Mouse (Mus musculus) liver, postnatal 0 days (tissue): ENCODE measurements at regions not wholly inside any gene's neighbourhood (a gene's known extent, or its start where the extent isn't known, plus 50 kb on each side); places are given as distances from the start of the nearest gene placed in this dataset.
A peak's percentile ranks its signal among the peaks of the same experiment; 100 is the strongest.

Source experiments
- ATAC-seq: fragments of 200-750 bp; cut with Nextera tagmentation; 2 replicates; pipeline ENCODE4 v1.8.0; 2017; ENCODE audit warnings: mild to moderate bottlenecking, moderate library complexity
- DNase-seq: peaks from one replicate; pipeline ENCODE4 v3.0.0-alpha.2; 2016
- H3K27ac ChIP-seq: fragments of 300-500 bp; sonication (generic); 2 replicates; pipeline ENCODE4 v1.5.1; 2014; ENCODE audit warnings: antibody characterized with exemption, moderate library complexity, mild to moderate bottlenecking, low read depth
- H3K27me3 ChIP-seq: fragments of 300-500 bp; sonication (generic); 2 replicates; pipeline ENCODE4 v1.6.1; 2014; ENCODE audit warnings: low read length, control low read depth, mixed read lengths; ENCODE audit not compliant: insufficient read depth
- H3K36me3 ChIP-seq: fragments of 300-500 bp; sonication (generic); replicated peaks from 2 replicates; pipeline ENCODE4 v1.6.1; 2014; ENCODE audit warnings: mild to moderate bottlenecking, control low read depth, low read length, moderate library complexity, mixed read lengths; ENCODE audit not compliant: insufficient read depth
- H3K4me1 ChIP-seq: fragments of 300-500 bp; sonication (generic); 2 replicates; pipeline ENCODE4 v1.6.1; 2014; ENCODE audit warnings: antibody characterized with exemption, mild to moderate bottlenecking, control low read depth; ENCODE audit not compliant: insufficient read depth
- H3K4me2 ChIP-seq: fragments of 300-500 bp; sonication (generic); 2 replicates; pipeline ENCODE4 v1.6.1; 2014; ENCODE audit warnings: low read depth, mild to moderate bottlenecking, low read length, moderate library complexity, mixed read lengths
- H3K4me3 ChIP-seq: fragments of 300-500 bp; sonication (generic); 2 replicates; pipeline ENCODE4 v1.5.1; 2014; ENCODE audit warnings: low read depth, low read length
- H3K9ac ChIP-seq: fragments of 300-500 bp; sonication (generic); replicated peaks from 2 replicates; pipeline ENCODE4 v1.6.1; 2014; ENCODE audit warnings: mild to moderate bottlenecking, moderate library complexity
- H3K9me3 ChIP-seq: fragments of 300-500 bp; sonication (generic); 2 replicates; pipeline ENCODE4 v1.6.1; 2016; ENCODE audit warnings: mild to moderate bottlenecking, control low read depth, low read length, mixed read lengths
- CTCF ChIP-seq: sonication (generic); IDR thresholded peaks from 2 replicates; pipeline ENCODE4 v1.5.1; 2016; ENCODE audit warnings: antibody characterized with exemption, low read depth
- EP300 ChIP-seq: IDR thresholded peaks from 2 replicates; pipeline ENCODE4 v1.6.1; 2016; ENCODE audit warnings: antibody characterized with exemption, low read depth, mild to moderate bottlenecking
- WGBS: fragments of 180-500 bp; shearing (Covaris S2); extraction: QIAGEN DNeasy Blood & Tissue Kit; methylation state at CpG from one replicate; pipeline ENCODE4 v1.1.7; 2014; ENCODE audit not compliant: insufficient replicate concordance; 5-methylcytosine and 5-hydroxymethylcytosine counted together

GRCm38 (mm10) chr13:83737826-83738527 lies 234.1 kb downstream of the Mef2c start:
- Histone ChIP-seq H3K9ac (no peak overlapping the region), H3K4me1 (peaks cover 11% of the 10 kb centered on the region; the same call in 1 of the 2 replicates), H3K4me2 (peak overlapping the region; percentile 53; the same call in 1 of the 2 replicates), H3K9me3 (no peaks in the 10 kb centered on the region), H3K27ac (no peak overlapping the region), H3K36me3 (no peaks in the 10 kb centered on the region), H3K27me3 (peaks cover 75% of the 10 kb centered on the region), H3K4me3 (0 out of 2 replicates have a peak overlapping the region, but pooled peaks have one; percentile 37)
- no peak for ATAC-seq
- under 1% methylated on average over 27 of the region's 27 CpGs for WGBS
- no peak for DNase-seq
- TF ChIP-seq CTCF = no peak
- no peak for TF ChIP-seq EP300

- peak overlapping the region; percentile 53 for H3K4me2 ChIP-seq
- H3K9ac ChIP-seq = no peak overlapping the region
- H3K36me3 ChIP-seq = no peaks in the 10 kb centered on the region
- ATAC-seq (no peak), DNase-seq (no peak)
- H3K4me3 ChIP-seq = peak overlapping the region; percentile 37
- TF ChIP-seq EP300 = no peak
- no peak for TF ChIP-seq CTCF
- peaks cover 11% of the 10 kb centered on the region; the same call in 1 of the 2 replicates for H3K4me1 ChIP-seq
- peaks cover 72% of the 10 kb centered on the region for H3K27me3 ChIP-seq
- no peaks in the 10 kb centered on the region for H3K9me3 ChIP-seq
- H3K27ac ChIP-seq = no peak overlapping the region
- WGBS = 5% methylated on average over 12 of the region's 12 CpGs
Measured at GRCm38 (mm10) chr13:83738528-83738981, 234.7 kb downstream of the Mef2c start.

GRCm38 (mm10) chr13:83739131-83739530 lies 235.3 kb downstream of the Mef2c start:
- no peak overlapping the region for H3K9ac ChIP-seq
- peaks cover 69% of the 10 kb centered on the region for H3K27me3 ChIP-seq
- H3K4me3 ChIP-seq = peak overlapping the region; percentile 37; the same call in 1 of the 2 replicates
- TF ChIP-seq EP300 (no peak), CTCF (no peak)
- no peak for ATAC-seq
- peak overlapping the region; percentile 53 for H3K4me2 ChIP-seq
- WGBS = 15% methylated on average over 3 of the region's 3 CpGs
- no peaks in the 10 kb centered on the region for H3K36me3 ChIP-seq
- H3K27ac ChIP-seq = no peak overlapping the region
- H3K4me1 ChIP-seq = peaks cover 11% of the 10 kb centered on the region; the same call in 1 of the 2 replicates
- no peaks in the 10 kb centered on the region for H3K9me3 ChIP-seq
- DNase-seq = no peak

- Histone ChIP-seq H3K4me2 (peak overlapping the region; percentile 45), H3K27me3 (peaks cover 70% of the 10 kb centered on the region), H3K27ac (no peak overlapping the region), H3K4me1 (peaks cover 11% of the 10 kb centered on the region; the same call in 1 of the 2 replicates), H3K36me3 (no peaks in the 10 kb centered on the region), H3K4me3 (peak overlapping the region; percentile 25; the same call in 1 of the 2 replicates), H3K9me3 (no peaks in the 10 kb centered on the region), H3K9ac (no peak overlapping the region)
- 4% methylated on average over 15 of the region's 15 CpGs for WGBS
- DNase-seq (no peak), ATAC-seq (no peak)
- no peak for TF ChIP-seq CTCF
- no peak for TF ChIP-seq EP300
Measured at GRCm38 (mm10) chr13:83739541-83740061, 235.8 kb downstream of the Mef2c start.

- DNase-seq = no peak
- Histone ChIP-seq H3K4me1 (peaks cover 14% of the 10 kb centered on the region; the same call in 1 of the 2 replicates), H3K27ac (no peak overlapping the region), H3K4me2 (no peak overlapping the region), H3K4me3 (no peak overlapping the region), H3K9me3 (no peaks in the 10 kb centered on the region), H3K27me3 (peaks cover 72% of the 10 kb centered on the region), H3K9ac (no peak overlapping the region), H3K36me3 (no peaks in the 10 kb centered on the region)
- no peak for ATAC-seq
- TF ChIP-seq EP300 (no peak), CTCF (no peak)
- 45% methylated on average over 2 of the region's 2 CpGs for WGBS
Measured at GRCm38 (mm10) chr13:83740101-83740500, 236.3 kb downstream of the Mef2c start.

GRCm38 (mm10) chr13:83740771-83741170 lies 236.9 kb downstream of the Mef2c start:
- Histone ChIP-seq H3K4me3 (no peak overlapping the region), H3K27me3 (peaks cover 73% of the 10 kb centered on the region), H3K27ac (no peak overlapping the region), H3K9ac (no peak overlapping the region), H3K36me3 (no peaks in the 10 kb centered on the region), H3K4me2 (no peak overlapping the region), H3K4me1 (peaks cover 15% of the 10 kb centered on the region; the same call in 1 of the 2 replicates), H3K9me3 (no peaks in the 10 kb centered on the region)
- TF ChIP-seq CTCF = no peak
- TF ChIP-seq EP300 = no peak
- 38% methylated on average over 4 of the region's 4 CpGs for WGBS
- DNase-seq = no peak
- ATAC-seq = no peak
